Mouse (Mus musculus) spleen, adult 2 months (tissue): ENCODE results near the gene Sgcd. TPM values are rescaled to one million over a fixed set of nuclear protein-coding genes. Genes with fewer than 3 reads are reported as not detected.

Source experiments
- DNase-seq, 2 experiments: peaks; one replicate each; pipeline versions ENCODE4 v3.0.0 to v3.0.0-alpha.2; 2012 to 2021; ENCODE audit warnings: low spot score in 2 of 2, low read depth in 1 of 2
- H3K27ac ChIP-seq: fragments of 200-500 bp; 2 replicates; pipeline ENCODE4 v1.5.1; 2012; ENCODE audit warnings: low read length, inconsistent platforms; ENCODE audit not compliant: insufficient read depth
- H3K27me3 ChIP-seq: fragments of 200-500 bp; 2 replicates; pipeline ENCODE4 v1.6.1; 2012; ENCODE audit warnings: mild to moderate bottlenecking, moderate library complexity, low read length, inconsistent platforms; ENCODE audit not compliant: control insufficient read depth, insufficient read depth
- H3K36me3 ChIP-seq: fragments of 200-500 bp; 2 replicates; pipeline ENCODE4 v1.6.1; 2012; ENCODE audit warnings: mild to moderate bottlenecking, low read length, inconsistent platforms; ENCODE audit not compliant: control insufficient read depth, insufficient read depth
- H3K4me1 ChIP-seq: fragments of 200-500 bp; 2 replicates; pipeline ENCODE4 v1.6.1; 2011; ENCODE audit warnings: inconsistent platforms; ENCODE audit not compliant: control insufficient read depth, insufficient read depth, insufficient read length
- H3K4me3 ChIP-seq: fragments of 200-500 bp; 2 replicates; pipeline ENCODE4 v1.5.1; 2011; ENCODE audit warnings: mild to moderate bottlenecking, inconsistent platforms; ENCODE audit not compliant: insufficient read depth, insufficient read length; ENCODE audit errors: extremely low read depth
- CTCF ChIP-seq: fragments of 200-500 bp; IDR thresholded peaks from 2 replicates; pipeline ENCODE4 v1.5.1; 2011; ENCODE audit warnings: mild to moderate bottlenecking, inconsistent platforms; ENCODE audit not compliant: insufficient read depth, insufficient read length, insufficient replicate concordance; ENCODE audit errors: extremely low read depth
- POLR2A ChIP-seq: fragments of 200-500 bp; IDR thresholded peaks from 2 replicates; pipeline ENCODE4 v1.6.1; 2011; ENCODE audit warnings: low read depth, low read length, inconsistent platforms
- WGBS: fragments of 180-500 bp; shearing (Covaris S2); methylation state at CpG from one replicate; pipeline ENCODE4 v1.1.7; 2018; 5-methylcytosine and 5-hydroxymethylcytosine counted together
- polyA plus RNA-seq: library from polyadenylated mRNA; depleted of rRNA; stranded (reverse); fragments of >200 nt; gene quantifications from 2 replicates; pipeline ENCODE4 v1.2.3, GENCODE M21; 2012

Gene Sgcd
- polyA plus RNA-seq, 1 experiment, result 0.07 TPM

DNA sequence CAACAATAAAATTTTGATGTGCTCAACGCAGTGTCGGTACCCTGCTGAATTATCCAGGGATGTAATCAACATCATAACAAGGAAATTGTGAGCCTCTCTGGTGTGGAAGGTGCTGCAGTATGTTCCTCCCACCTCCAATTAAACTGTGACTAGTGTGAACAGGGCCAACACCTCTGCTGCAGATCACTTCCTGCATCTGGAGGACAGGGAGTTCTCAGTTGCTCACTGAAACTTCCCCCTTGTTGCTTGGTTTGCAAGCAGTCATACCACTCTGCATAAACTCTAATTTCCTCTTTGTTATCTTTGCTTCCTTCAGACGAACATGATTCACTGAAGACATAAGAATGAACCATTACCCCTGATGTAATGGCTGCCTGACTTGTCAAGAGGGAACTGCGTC is 925.1 kb downstream of the Sgcd start:
- Histone ChIP-seq H3K27me3 (no peaks in the 10 kb centered on the region), H3K36me3 (no peaks in the 10 kb centered on the region), H3K27ac (no peak overlapping the region), H3K4me3 (no peak overlapping the region), H3K4me1 (no peaks in the 10 kb centered on the region)
- WGBS, result 41% methylated on average over 4 of the region's 4 CpGs
- TF ChIP-seq POLR2A, result no peak
- no peak for DNase-seq

DNA sequence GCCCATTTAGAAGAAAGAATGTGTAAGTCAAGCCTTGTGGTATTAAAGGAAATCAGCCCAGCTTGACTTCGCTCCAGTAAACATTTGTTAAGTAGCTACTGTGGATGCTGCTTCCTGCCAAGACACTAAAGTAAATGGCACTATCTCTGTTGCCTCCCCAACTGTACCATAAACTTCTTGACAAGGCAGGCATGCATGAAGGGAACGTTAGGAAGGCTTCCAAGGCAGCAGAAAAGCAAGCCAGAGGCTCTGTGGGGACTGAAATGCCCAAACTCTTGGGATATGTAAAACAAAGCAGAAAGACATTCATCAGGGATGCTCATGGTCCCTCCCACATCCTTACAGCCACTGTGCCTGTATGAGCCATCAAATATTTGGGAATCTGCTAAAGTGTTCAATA is 938.4 kb downstream of the Sgcd start:
- WGBS, result 65% methylated on average over 2 of the region's 2 CpGs
- H3K36me3 ChIP-seq, result no peaks in the 10 kb centered on the region
- H3K27ac ChIP-seq, result no peak overlapping the region
- DNase-seq, result no peak
- H3K27me3 ChIP-seq, result no peaks in the 10 kb centered on the region
- H3K4me3 ChIP-seq, result no peak overlapping the region
- no peak for TF ChIP-seq POLR2A
- no peak for TF ChIP-seq CTCF
- H3K4me1 ChIP-seq, result no peaks in the 10 kb centered on the region

DNA sequence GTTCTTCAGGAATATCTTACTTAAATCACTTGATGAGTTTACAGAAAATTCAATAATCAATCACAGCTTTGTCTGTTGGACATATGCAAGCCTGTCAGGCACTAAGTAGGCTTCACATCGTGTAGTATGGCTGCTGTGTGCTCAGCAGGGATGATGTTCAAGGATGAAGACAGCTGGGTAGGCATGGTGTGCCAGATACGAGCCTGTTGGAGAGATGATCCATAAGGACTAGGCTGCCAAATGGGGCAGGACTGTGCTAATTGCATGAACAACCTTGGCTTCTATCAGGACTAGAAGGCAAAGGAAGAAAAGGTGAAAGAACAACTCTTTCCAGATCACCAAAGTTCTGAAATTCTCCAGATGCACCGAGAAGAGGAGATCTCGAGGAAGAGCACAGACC is 939.0 kb downstream of the Sgcd start:
- H3K4me3 ChIP-seq, result no peak overlapping the region
- 79% methylated on average over 4 of the region's 4 CpGs for WGBS
- DNase-seq, result no peak

DNA sequence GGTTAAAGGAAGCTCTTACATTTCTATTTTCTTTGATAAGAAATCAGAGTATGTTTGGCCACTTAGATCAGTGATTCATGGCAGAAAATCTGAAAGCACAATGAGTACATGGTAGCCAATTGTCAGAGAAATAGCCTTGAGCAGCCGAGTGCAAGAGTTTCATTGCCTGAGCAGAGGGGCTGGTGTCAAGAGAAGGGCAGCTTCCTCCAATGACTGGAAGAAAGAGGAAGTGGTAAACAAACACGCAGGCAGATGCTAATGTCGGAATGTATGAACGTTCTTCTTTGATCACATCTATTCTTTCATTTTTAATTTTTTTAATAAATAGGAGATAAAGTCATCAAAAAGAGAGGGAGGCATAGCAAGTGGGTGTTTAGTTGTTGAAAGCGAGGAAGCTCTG is 956.5 kb downstream of the Sgcd start:
- Histone ChIP-seq H3K27me3 (no peaks in the 10 kb centered on the region), H3K36me3 (no peaks in the 10 kb centered on the region), H3K4me3 (no peak overlapping the region), H3K27ac (no peak overlapping the region), H3K4me1 (no peaks in the 10 kb centered on the region)
- 21% methylated on average over 5 of the region's 5 CpGs for WGBS
- no peak for DNase-seq
- TF ChIP-seq CTCF (no peak), POLR2A (no peak)

More for the DNA sequence above, 939.0 kb downstream of the Sgcd start:
- no peaks in the 10 kb centered on the region for H3K4me1 ChIP-seq
- no peaks in the 10 kb centered on the region for H3K36me3 ChIP-seq
- no peak overlapping the region for H3K27ac ChIP-seq
- TF ChIP-seq POLR2A, result no peak
- no peaks in the 10 kb centered on the region for H3K27me3 ChIP-seq

DNA sequence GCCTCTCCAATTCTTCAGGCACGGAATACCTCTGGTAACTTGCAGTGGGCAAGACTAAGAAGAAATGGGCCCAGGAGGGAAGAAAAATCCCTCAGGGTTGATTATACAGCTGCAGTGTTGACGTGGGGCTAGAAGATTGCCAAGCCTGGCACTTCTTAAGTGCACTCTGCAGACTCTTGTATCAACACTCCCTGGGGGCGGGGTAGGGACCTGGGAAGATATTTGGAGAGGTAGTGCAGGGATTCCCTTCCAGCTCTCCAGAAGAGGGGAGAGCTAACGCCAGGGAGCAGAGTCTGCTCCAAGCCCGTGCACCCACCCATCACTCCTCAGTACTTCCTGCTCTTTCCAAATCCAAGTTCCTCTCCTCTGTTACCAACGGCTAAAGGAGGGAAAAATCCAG is 967.9 kb downstream of the Sgcd start:
- TF ChIP-seq POLR2A, result no peak
- TF ChIP-seq CTCF, result no peak
- H3K36me3 ChIP-seq, result no peaks in the 10 kb centered on the region
- 83% methylated on average over 6 of the region's 6 CpGs for WGBS
- no peaks in the 10 kb centered on the region for H3K4me1 ChIP-seq
- DNase-seq, result no peak
- no peak overlapping the region for H3K4me3 ChIP-seq
- H3K27me3 ChIP-seq, result no peaks in the 10 kb centered on the region
- no peak overlapping the region for H3K27ac ChIP-seq

DNA sequence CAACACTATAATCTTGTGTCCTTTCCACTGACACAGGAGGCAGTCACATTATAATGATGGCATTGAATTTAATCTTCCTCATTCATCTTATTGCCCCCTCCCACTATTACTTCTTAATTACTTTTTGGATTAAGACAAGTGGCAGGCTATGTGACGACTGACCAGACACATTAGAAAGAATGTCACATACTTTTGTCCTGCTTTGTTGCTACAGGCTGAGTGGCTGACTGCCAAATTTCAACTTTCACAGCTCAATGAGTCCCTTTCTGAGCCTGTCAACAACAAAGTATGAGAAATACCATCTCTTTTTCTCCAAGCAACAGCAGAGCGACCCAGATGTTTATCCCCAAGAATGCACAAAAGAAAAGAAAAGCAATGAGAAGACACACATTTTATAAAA is 970.6 kb downstream of the Sgcd start:
- WGBS, result 88% methylated on average over 2 of the region's 2 CpGs
- H3K27me3 ChIP-seq, result no peaks in the 10 kb centered on the region
- no peak overlapping the region for H3K27ac ChIP-seq
- TF ChIP-seq POLR2A (no peak), CTCF (no peak)
- no peak for DNase-seq
- no peaks in the 10 kb centered on the region for H3K4me1 ChIP-seq
- no peak overlapping the region for H3K4me3 ChIP-seq
- H3K36me3 ChIP-seq, result no peaks in the 10 kb centered on the region

DNA sequence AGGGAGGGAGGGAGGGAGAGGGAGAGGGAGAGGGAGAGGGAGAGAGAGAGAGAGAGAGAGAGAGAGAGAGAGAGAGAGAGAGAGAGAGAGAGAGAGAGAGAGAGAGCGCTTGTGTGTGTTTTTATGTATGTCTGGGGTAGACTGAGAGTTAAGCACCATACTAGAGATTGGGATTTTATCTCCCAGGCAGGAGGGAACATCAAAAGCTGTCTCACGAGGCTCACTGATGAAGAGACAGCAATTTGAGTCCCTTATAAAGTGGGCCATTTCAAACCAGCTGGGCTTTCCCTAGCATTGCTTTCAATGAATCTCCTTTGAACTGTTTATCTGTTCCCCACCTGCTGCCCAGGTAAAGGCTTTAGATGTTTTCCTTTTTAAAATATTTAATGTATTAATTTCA is 973.1 kb downstream of the Sgcd start:
- Histone ChIP-seq H3K27ac (no peak overlapping the region), H3K27me3 (no peaks in the 10 kb centered on the region), H3K4me3 (no peak overlapping the region), H3K36me3 (no peaks in the 10 kb centered on the region), H3K4me1 (no peaks in the 10 kb centered on the region)
- TF ChIP-seq CTCF (no peak), POLR2A (no peak)
- WGBS, result 74% methylated on average over 2 of the region's 2 CpGs
- DNase-seq, result no peak
